Mouse (Mus musculus) liver, embryonic 14.5 days (tissue): Measurements from ENCODE around the gene Socs7. TPM values are rescaled to one million over a fixed set of nuclear protein-coding genes. Genes with fewer than 3 reads are reported as not detected.
A peak's percentile ranks its signal among the peaks of the same experiment; 100 is the strongest.

Experiments
- ATAC-seq: fragments of 200-750 bp; cut with Nextera tagmentation; 2 replicates; pipeline ENCODE4 v1.8.0; 2017; ENCODE audit warnings: moderate number of reproducible peaks, mild to moderate bottlenecking, moderate library complexity; ENCODE audit not compliant: insufficient read depth
- DNase-seq, 3 experiments: peaks; one replicate each; pipeline ENCODE4 v3.0.0-alpha.2; 2012 to 2013; ENCODE audit warnings: low read depth in 3 of 3, low spot score in 3 of 3
- H3K27ac ChIP-seq: fragments of 300-500 bp; sonication (generic); 2 replicates; pipeline ENCODE4 v1.5.1; 2014; ENCODE audit warnings: moderate library complexity, mild to moderate bottlenecking, control low read depth, inconsistent platforms
- H3K27me3 ChIP-seq: fragments of 300-500 bp; sonication (generic); 2 replicates; pipeline ENCODE4 v1.6.1; 2014; ENCODE audit warnings: mild to moderate bottlenecking, low read length, moderate library complexity; ENCODE audit not compliant: control insufficient read depth, insufficient read depth
- H3K36me3 ChIP-seq: fragments of 300-500 bp; sonication (generic); replicated peaks from 2 replicates; pipeline ENCODE4 v1.6.1; 2014; ENCODE audit warnings: low read depth; ENCODE audit not compliant: control insufficient read depth, insufficient read depth
- H3K4me1 ChIP-seq, 2 experiments: fragments of 200-500 bp in 1 of 2; fragments of 300-500 bp in 1 of 2; sonication (generic) in 1 of 2; replicated peaks; 2 replicates each; pipeline ENCODE4 v1.6.1; 2012 to 2014; ENCODE audit warnings: antibody characterized with exemption in 1 of 2, inconsistent platforms in 1 of 2, low read length in 1 of 2; ENCODE audit not compliant: control insufficient read depth in 2 of 2, insufficient read depth in 2 of 2
- H3K4me2 ChIP-seq: fragments of 300-500 bp; sonication (generic); 2 replicates; pipeline ENCODE4 v1.6.1; 2014; ENCODE audit warnings: low read depth, mild to moderate bottlenecking, control low read depth, moderate library complexity
- H3K4me3 ChIP-seq, 2 experiments: fragments of 200-500 bp in 1 of 2; fragments of 300-500 bp in 1 of 2; sonication (generic) in 1 of 2; 2 replicates each; pipeline ENCODE4 v1.5.1; 2012 to 2014; ENCODE audit warnings: low read depth in 2 of 2, low read length in 2 of 2, mild to moderate bottlenecking in 2 of 2, control low read depth in 1 of 2, inconsistent platforms in 1 of 2, moderate library complexity in 1 of 2; ENCODE audit not compliant: insufficient read depth in 1 of 2
- H3K9ac ChIP-seq: fragments of 300-500 bp; sonication (generic); replicated peaks from 2 replicates; pipeline ENCODE4 v1.6.1; 2014; ENCODE audit warnings: mild to moderate bottlenecking, control low read depth, moderate library complexity
- H3K9me3 ChIP-seq: fragments of 300-500 bp; sonication (generic); 2 replicates; pipeline ENCODE4 v1.6.1; 2016; ENCODE audit warnings: low read length, mixed read lengths; ENCODE audit not compliant: control insufficient read depth
- CTCF ChIP-seq: IDR thresholded peaks from 2 replicates; pipeline ENCODE4 v1.5.1; 2016; ENCODE audit warnings: antibody characterized with exemption, low read depth, control low read depth
- EP300 ChIP-seq: IDR thresholded peaks from 2 replicates; pipeline ENCODE4 v1.6.1; 2016; ENCODE audit warnings: antibody characterized with exemption, low read depth
- WGBS: fragments of 180-500 bp; shearing (Covaris S2); extraction: QIAGEN DNeasy Blood & Tissue Kit; methylation state at CpG from one replicate; pipeline ENCODE4 v1.1.7; 2014; ENCODE audit not compliant: insufficient replicate concordance; 5-methylcytosine and 5-hydroxymethylcytosine counted together
- polyA plus RNA-seq, 2 experiments: library from polyadenylated mRNA; depleted of rRNA in 1 of 2; stranded (reverse) in 1 of 2; unstranded in 1 of 2; fragments of >200 nt; fragmentation: Nextera tagmentation in 1 of 2; extraction: Ambion mirVana in 1 of 2; gene quantifications; 2 replicates each; pipeline versions ENCODE4 v1.2.1 to v1.2.3; 2012 to 2014

Gene Socs7
- polyA plus RNA-seq, 2 experiments, result 0.38 to 2.4 TPM

DNA sequence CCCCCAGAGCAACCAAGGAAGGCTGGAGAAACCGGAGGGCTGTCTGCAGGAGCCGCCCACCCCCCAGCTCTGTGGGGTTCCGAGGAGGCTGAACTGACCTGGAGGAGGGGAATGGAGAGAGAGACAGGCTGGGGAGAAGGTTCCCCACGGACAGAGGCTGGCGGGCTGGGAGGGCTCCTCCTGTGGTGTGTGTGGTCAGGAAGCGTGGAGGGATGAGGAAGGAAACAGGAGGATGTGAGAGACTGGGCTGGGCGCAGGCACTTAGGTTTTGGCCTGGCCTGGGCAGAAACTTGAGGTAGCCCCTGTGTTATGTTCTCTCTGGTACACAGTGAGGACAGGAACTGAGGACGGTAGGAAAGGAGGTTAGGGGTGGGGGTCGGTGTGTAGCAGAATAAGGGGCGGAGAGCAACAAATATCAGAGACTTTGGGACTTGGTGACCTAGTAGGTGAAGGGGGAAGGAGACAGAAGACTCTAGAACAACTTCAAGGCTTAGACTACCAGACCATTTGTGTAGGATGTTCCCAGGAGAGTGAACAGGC lies 50.5 kb downstream of the Socs7 start:
- Histone ChIP-seq H3K4me1 (peaks cover 12 to 17% of the 10 kb centered on the region in 2 experiments), H3K9ac (no peak overlapping the region), H3K27ac (0 out of 2 replicates have a peak overlapping the region, but pooled peaks have one; percentile 6), H3K9me3 (no peaks in the 10 kb centered on the region), H3K36me3 (no peaks in the 10 kb centered on the region), H3K27me3 (peaks cover under 1% of the 10 kb centered on the region; the same call in 1 of the 2 replicates), H3K4me3 (no peak overlapping the region), H3K4me2 (no peak overlapping the region)
- DNase-seq (no peak), ATAC-seq (no peak)
- TF ChIP-seq EP300 (no peak), CTCF (no peak)
- 31% methylated on average over 10 of the region's 10 CpGs for WGBS

DNA sequence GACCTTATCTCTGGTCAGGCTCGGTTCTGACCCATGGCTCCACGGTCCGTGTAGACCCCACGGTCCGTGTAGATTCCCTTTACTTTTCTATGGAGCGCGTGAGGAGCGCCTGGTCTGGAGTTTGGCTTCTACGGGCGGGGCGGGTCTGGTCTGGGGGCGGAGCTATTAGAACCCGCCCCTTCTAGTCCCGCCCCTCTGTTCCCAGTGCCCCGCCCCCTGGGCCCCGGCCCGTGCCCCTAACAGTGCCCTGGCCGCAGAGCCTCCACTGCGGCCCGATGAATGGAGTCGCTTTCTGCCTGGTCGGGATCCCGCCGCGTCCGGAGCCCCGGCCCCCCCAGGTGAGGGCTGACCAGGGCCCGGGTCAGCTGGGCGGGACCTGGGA lies 53.0 kb downstream of the Socs7 start, which contains the start of gene Arhgap23:
TSS of gene Arhgap23 (plus strand) at position 204 of the 382 bp plus-strand sequence.
- peak; percentile 88 for ATAC-seq
- peak in 2 of 3 experiments; percentile 56 to 60 for DNase-seq
- peak within 1 kb of the TSS; percentile 58 for H3K27ac ChIP-seq
- no peaks in the 10 kb centered on the region for H3K36me3 ChIP-seq
- peak within 1 kb of the TSS; percentile 68 to 92 for H3K4me3 ChIP-seq
- H3K9ac ChIP-seq, result peak within 1 kb of the TSS; percentile 89
- no peak for TF ChIP-seq CTCF
- TF ChIP-seq EP300, result no peak
- H3K4me1 ChIP-seq, result peaks cover 12 to 17% of the 10 kb centered on the region in 2 experiments
- WGBS, result under 1% methylated on average over 29 of the region's 29 CpGs
- H3K27me3 ChIP-seq, result no peaks in the 10 kb centered on the region
- peak within 1 kb of the TSS; percentile 97 for H3K4me2 ChIP-seq
- H3K9me3 ChIP-seq, result no peaks in the 10 kb centered on the region

DNA sequence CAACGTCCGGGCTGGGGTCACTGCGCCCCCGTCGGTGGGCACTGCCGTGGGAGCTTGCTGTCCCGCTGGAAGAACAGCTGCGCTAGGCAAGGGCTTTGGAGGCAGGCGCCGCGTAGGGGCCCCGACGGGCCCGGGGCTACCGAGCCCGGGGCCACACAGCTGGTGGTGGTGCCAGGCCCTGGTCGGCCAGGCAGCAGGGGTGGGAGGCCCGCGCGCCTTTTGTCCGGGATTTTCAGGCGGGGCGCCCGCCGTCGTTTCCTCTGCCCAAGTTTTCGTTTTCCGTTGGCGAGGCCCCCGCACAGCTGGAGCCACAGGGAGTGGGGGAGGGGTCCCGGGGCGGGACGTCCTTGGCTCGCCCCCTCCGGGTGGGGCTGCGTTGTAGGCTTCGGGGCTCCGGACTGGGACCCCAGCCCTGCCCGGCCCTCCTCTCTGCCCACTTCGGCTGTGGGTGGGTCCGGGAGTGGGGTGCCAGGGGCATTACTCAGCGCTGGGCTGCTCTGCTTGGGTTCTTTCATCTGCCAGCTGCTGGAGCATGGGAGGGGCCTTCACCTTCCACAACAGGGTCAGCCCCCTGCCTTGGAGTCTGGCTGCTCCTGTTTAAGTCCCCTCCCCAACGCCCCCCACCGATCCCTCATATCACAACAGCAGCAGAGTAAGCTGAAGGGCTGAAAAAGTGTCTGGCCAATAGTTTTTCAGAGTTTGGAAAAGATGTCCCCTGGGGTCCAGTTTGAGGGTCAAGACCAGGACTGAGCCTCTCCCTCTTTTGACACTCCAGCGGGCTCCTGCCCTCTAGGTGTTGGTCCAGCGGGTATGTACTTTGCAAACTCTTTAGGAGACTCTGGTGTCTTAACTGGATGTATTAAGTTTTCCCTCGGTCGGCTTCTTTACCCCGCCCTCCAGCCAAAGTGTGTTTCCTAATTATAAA lies 53.6 kb downstream of the Socs7 start:
- Histone ChIP-seq H3K4me2 (peak overlapping the region; percentile 97), H3K9ac (peak overlapping the region; percentile 89), H3K4me3 (peak overlapping the region; percentile 68 to 92), H3K4me1 (peaks cover 12 to 20% of the 10 kb centered on the region in 2 experiments), H3K27ac (peak overlapping the region; percentile 58), H3K36me3 (no peaks in the 10 kb centered on the region), H3K9me3 (no peaks in the 10 kb centered on the region), H3K27me3 (no peaks in the 10 kb centered on the region)
- TF ChIP-seq EP300 (no peak), CTCF (no peak)
- ATAC-seq, result peak; percentile 67
- WGBS, result 3% methylated on average over 46 of the region's 49 CpGs
- DNase-seq, result no peak

DNA sequence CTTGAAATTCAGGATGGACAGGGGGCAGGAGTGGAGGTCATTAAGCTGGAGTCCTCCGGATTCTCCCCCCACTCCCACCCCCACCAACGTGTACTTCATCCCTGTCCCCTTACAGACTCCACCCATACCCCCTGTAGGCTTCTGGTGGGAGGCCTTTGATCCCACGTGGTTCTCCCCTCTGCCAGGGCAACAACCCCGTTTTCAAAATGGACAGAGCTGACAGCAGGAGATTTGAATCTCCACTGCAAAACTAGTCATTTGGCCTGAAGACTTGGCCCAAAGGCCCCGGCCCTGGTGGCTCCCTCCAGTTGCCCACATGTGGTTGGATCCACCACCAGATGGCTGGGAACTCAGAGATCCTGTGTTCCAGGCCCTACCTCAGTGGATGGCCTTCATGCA lies 54.3 kb downstream of the Socs7 start:
- Histone ChIP-seq H3K9me3 (no peaks in the 10 kb centered on the region), H3K27ac (no peak overlapping the region), H3K4me2 (peak overlapping the region; percentile 97), H3K4me3 (no peak overlapping the region), H3K27me3 (no peaks in the 10 kb centered on the region), H3K9ac (peak overlapping the region; percentile 31), H3K4me1 (peaks cover 12 to 20% of the 10 kb centered on the region in 2 experiments), H3K36me3 (no peaks in the 10 kb centered on the region)
- no peak for DNase-seq
- ATAC-seq, result no peak
- TF ChIP-seq EP300, result no peak
- no peak for TF ChIP-seq CTCF
- WGBS, result 8% methylated on average over 5 of the region's 5 CpGs
